Mouse (Mus musculus) liver, embryonic 15.5 days (tissue): ENCODE results near the gene Gramd2. TPM values are rescaled to one million over a fixed set of nuclear protein-coding genes. Genes with fewer than 3 reads are reported as not detected.

Experiments used
- ATAC-seq: fragments of 200-750 bp; cut with Nextera tagmentation; 2 replicates; pipeline ENCODE4 v1.8.0; 2017; ENCODE audit warnings: moderate number of reproducible peaks, mild to moderate bottlenecking, moderate library complexity; ENCODE audit not compliant: insufficient read depth
- H3K27ac ChIP-seq: fragments of 300-500 bp; sonication (generic); replicated peaks from 2 replicates; pipeline ENCODE4 v1.5.1; 2015; ENCODE audit warnings: mild to moderate bottlenecking, inconsistent platforms
- H3K27me3 ChIP-seq: fragments of 300-500 bp; sonication (generic); 2 replicates; pipeline ENCODE4 v1.6.1; 2015; ENCODE audit warnings: mild to moderate bottlenecking, inconsistent platforms
- H3K36me3 ChIP-seq: fragments of 300-500 bp; sonication (generic); replicated peaks from 2 replicates; pipeline ENCODE4 v1.6.1; 2015; ENCODE audit warnings: moderate library complexity, mild to moderate bottlenecking, inconsistent platforms
- H3K4me1 ChIP-seq: fragments of 300-500 bp; sonication (generic); replicated peaks from 2 replicates; pipeline ENCODE4 v1.6.1; 2015; ENCODE audit warnings: inconsistent platforms
- H3K4me2 ChIP-seq: fragments of 300-500 bp; sonication (generic); 2 replicates; pipeline ENCODE4 v1.6.1; 2015; ENCODE audit warnings: moderate library complexity, mild to moderate bottlenecking, inconsistent platforms
- H3K4me3 ChIP-seq: fragments of 300-500 bp; sonication (generic); replicated peaks from 2 replicates; pipeline ENCODE4 v1.5.1; 2015; ENCODE audit warnings: mild to moderate bottlenecking, inconsistent platforms
- H3K9ac ChIP-seq: fragments of 300-500 bp; sonication (generic); 2 replicates; pipeline ENCODE4 v1.6.1; 2015; ENCODE audit warnings: moderate library complexity, mild to moderate bottlenecking, inconsistent platforms
- H3K9me3 ChIP-seq: fragments of 300-500 bp; sonication (generic); replicated peaks from 2 replicates; pipeline ENCODE4 v1.6.1; 2016; ENCODE audit warnings: inconsistent platforms
- WGBS: fragments of 180-500 bp; shearing (Covaris S2); methylation state at CpG from one replicate; pipeline ENCODE4 v1.1.7; 2015; ENCODE audit warnings: mixed read lengths; ENCODE audit not compliant: insufficient replicate concordance; 5-methylcytosine and 5-hydroxymethylcytosine counted together
- polyA plus RNA-seq: library from polyadenylated mRNA; unstranded; fragments of >200 nt; fragmentation: Nextera tagmentation; extraction: Ambion mirVana; gene quantifications from 2 replicates; pipeline ENCODE4 v1.2.1, GENCODE M21; 2015

Gramd2 gene
- polyA plus RNA-seq, 1 experiment from 2014 or later: 0.17 TPM

DNA sequence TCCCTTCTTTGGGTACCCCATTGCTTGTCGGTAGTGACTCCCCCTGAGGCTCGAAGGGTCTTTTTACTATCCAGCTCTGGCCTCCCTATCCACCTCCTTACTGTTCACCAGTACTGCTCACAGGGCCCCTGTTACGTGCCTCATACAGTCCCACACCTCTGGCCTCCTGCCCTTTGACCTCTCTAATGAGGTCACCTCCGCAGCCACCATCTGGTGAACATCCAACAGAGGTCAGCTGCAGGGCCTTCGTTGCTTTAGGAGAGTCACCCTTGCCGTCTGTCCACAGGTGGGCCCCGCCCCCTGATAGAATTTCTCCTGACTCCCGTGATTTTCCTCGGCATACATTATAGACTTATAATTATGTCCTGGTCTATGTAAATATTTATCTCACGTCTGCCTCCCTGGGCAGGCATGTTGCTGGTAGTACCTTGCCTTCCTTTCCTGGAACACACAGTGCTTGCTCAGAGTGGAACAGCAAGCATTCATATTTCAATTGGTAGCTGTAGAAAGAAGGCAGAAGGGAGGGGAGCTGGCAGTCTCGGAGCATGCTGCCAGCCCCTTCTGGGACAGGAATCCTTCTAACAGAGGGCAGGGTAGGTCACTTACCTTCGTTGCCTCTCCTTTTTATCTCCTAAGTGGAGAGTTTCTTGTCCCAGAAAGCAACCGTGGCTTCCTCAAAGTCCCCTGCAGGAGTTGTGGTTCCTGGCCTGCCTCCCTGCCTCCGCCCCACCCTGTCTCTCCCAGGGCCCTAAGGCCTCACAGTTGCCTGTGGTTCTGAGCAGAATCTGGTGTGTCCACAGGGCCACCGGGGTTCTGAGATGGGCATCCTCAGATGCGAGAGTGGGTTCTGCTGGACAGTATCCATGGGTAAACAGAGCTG is 14.9 kb downstream of the Gramd2 start:
- Histone ChIP-seq H3K36me3 (no peaks in the 10 kb centered on the region), H3K27ac (no peak overlapping the region), H3K9me3 (no peaks in the 10 kb centered on the region), H3K9ac (no peak overlapping the region), H3K4me3 (no peak overlapping the region), H3K4me2 (no peak overlapping the region), H3K4me1 (no peaks in the 10 kb centered on the region), H3K27me3 (peaks cover 75% of the 10 kb centered on the region)
- 50% methylated on average over 16 of the region's 16 CpGs for WGBS
- no peak for ATAC-seq

DNA sequence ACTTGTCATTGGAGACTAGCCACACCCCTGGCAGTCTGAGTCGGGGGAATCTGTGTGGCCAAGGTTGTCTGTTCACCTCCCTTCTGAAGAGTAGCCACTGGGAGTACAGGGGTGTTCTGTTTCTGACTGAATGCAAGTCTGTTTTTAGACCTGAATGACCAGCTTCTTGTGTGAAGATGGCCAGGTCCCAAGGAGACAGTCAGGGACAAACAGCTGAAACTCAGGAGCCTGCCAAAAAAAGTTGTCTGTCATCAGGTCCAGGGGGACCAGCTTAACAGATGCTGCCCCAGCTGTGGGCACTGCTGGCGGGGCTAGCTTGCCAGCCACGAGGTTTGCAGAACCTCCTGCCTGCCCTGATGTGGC is 15.5 kb downstream of the Gramd2 start:
- Histone ChIP-seq H3K27ac (no peak overlapping the region), H3K4me1 (no peaks in the 10 kb centered on the region), H3K36me3 (no peaks in the 10 kb centered on the region), H3K27me3 (peaks cover 76% of the 10 kb centered on the region), H3K9ac (no peak overlapping the region), H3K4me2 (no peak overlapping the region), H3K4me3 (no peak overlapping the region), H3K9me3 (no peaks in the 10 kb centered on the region)
- no peak for ATAC-seq
- 29% methylated on average over 3 of the region's 3 CpGs for WGBS

DNA sequence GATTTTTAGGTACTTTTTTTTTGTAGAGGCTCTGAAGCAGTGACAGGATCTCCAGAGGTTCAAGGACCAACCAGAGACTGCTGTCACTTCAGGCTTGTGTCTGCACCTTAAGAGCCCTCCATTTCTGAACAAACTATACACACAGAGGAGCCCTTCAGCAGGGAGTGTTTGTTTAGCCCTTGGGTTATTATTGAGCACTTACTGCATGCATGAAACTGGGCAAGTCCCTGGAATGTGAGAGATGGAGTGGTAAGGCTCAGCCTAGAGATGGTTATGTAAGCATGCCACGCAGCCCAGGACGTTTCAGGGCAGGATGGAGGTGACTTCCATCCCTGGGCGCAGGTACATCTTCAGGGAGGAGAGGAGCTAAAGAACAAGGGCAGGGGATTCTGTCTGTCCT is 16.4 kb downstream of the Gramd2 start:
- no peak overlapping the region for H3K4me2 ChIP-seq
- H3K27me3 ChIP-seq: peaks cover 75% of the 10 kb centered on the region
- no peaks in the 10 kb centered on the region for H3K4me1 ChIP-seq
- no peaks in the 10 kb centered on the region for H3K36me3 ChIP-seq
- ATAC-seq: no peak
- no peak overlapping the region for H3K4me3 ChIP-seq
- WGBS: 65% methylated on average over 3 of the region's 3 CpGs
- H3K9ac ChIP-seq: no peak overlapping the region
- H3K9me3 ChIP-seq: no peaks in the 10 kb centered on the region
- no peak overlapping the region for H3K27ac ChIP-seq

DNA sequence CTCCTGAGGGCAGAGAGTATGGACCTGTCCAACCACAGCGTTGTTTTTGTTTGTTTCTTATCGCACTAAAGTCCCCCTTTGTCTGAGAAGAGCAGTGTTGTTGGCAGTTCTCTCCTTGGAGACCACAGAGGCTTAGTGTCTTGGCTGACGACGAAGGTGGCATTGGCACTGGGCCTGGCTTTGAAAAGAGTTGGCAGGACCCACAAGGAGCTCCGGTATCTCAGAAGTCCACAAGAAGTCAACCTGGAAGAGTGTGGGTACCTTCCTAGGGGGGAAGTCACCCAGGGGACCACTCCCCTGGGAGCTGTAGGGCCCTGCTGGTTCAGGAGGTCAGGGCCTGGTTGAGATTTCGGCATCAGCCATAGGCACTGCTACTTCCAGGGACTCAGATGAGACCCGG is 21.1 kb downstream of the Gramd2 start:
- no peaks in the 10 kb centered on the region for H3K36me3 ChIP-seq
- H3K9ac ChIP-seq: no peak overlapping the region
- no peak for ATAC-seq
- no peak overlapping the region for H3K4me2 ChIP-seq
- H3K27me3 ChIP-seq: peaks cover 40% of the 10 kb centered on the region
- H3K27ac ChIP-seq: no peak overlapping the region
- WGBS: 70% methylated on average over 7 of the region's 7 CpGs
- no peaks in the 10 kb centered on the region for H3K9me3 ChIP-seq
- no peaks in the 10 kb centered on the region for H3K4me1 ChIP-seq
- no peak overlapping the region for H3K4me3 ChIP-seq

DNA sequence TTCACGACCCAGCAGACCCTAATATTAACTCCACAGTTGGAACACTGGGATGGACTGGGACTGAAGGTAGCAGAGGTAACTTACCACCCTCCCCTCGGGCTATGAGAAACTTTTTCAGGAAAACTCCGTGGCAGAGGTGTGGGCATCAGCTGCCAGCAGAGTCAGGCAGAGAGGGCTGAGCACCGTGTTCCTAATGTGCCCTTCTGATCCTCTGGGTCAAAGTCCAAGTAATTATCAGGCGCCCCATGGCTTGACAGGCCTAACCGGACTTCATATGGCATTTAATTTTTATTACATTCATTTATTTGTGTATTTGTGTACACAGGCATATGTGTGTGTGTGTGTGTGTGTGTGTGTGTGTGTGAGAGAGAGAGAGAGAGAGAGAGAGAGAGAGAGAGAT is 23.2 kb downstream of the Gramd2 start:
- no peaks in the 10 kb centered on the region for H3K36me3 ChIP-seq
- H3K4me3 ChIP-seq: no peak overlapping the region
- WGBS: 61% methylated on average over 6 of the region's 6 CpGs
- H3K9me3 ChIP-seq: no peaks in the 10 kb centered on the region
- no peak overlapping the region for H3K27ac ChIP-seq
- no peak overlapping the region for H3K9ac ChIP-seq
- H3K27me3 ChIP-seq: peaks cover 24% of the 10 kb centered on the region
- H3K4me1 ChIP-seq: no peaks in the 10 kb centered on the region
- H3K4me2 ChIP-seq: no peak overlapping the region
- no peak for ATAC-seq

DNA sequence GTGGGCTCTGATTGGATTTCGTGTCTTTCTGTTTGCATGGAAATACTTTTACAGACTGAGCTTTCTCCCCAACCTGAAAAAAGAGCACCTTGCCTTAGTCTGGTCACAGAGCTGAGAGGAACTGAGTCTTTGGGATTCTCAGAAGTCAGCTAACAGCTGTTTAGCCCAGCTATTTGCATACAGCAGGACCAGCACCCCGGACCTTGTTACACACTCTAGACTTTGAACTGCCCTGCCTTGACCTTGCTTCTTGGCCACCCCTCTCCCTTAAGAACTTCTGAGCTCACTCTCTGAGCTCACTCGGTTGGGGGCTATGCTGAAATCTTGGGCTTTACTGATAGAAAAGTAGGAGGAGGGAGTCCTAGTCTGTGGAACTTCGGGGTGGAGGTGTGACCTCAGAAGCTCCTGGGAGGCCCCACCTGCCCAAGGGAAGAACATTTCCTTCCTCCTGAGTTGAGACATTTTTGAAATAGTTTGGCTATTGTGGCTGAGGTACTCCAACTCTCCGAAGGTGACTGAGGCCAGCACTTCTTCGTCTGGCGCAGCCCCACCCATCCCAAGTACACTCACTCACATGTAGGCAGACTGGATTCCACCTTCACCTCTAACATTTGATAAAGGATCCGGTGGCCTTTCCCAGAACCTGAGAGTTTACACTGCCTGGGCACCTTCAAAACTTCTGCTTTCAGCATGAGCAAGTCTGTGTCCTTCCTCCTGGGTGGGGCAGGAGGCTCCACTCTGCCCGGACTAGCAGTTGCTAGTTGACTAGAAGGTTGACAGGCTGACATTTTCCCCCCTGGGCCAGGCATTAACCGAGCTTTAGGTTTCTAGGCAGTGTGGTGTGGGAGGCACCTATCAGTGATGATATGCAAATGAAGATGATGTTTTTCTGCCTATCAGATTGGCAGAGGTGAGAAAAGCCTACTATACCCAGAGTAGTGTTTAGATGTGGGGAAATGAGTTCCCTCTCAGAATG is 27.2 kb downstream of the Gramd2 start:
- H3K36me3 ChIP-seq: no peaks in the 10 kb centered on the region
- H3K4me1 ChIP-seq: no peaks in the 10 kb centered on the region
- H3K4me2 ChIP-seq: no peak overlapping the region
- no peak overlapping the region for H3K4me3 ChIP-seq
- WGBS: 35% methylated on average over 10 of the region's 10 CpGs
- peaks cover 10% of the 10 kb centered on the region for H3K27me3 ChIP-seq
- H3K9ac ChIP-seq: no peak overlapping the region
- ATAC-seq: no peak
- no peak overlapping the region for H3K27ac ChIP-seq
- no peaks in the 10 kb centered on the region for H3K9me3 ChIP-seq

DNA sequence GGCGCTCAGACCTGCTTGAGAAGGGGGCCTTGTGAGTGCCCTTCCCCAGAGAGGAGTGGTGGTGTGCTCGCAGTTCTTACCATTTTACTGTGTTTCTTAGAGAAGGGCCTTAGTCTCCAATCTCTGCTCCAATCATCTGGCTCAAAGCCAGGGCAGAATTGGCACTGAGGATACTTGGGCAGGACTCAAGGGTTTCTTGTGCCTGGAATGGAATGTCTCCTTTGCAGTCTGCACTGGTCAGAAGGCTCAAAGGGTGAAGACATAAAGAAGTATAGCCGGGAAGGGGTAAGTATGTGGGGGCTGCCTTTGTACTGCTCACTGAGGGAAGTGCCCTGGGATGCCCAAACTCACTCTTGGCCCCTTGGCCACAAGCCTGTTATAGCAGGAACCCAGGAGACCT is 29.3 kb downstream of the Gramd2 start:
- Histone ChIP-seq H3K36me3 (no peaks in the 10 kb centered on the region), H3K9ac (no peak overlapping the region), H3K4me1 (no peaks in the 10 kb centered on the region), H3K27ac (no peak overlapping the region), H3K4me2 (no peak overlapping the region), H3K4me3 (no peak overlapping the region), H3K9me3 (no peaks in the 10 kb centered on the region), H3K27me3 (peaks cover 7% of the 10 kb centered on the region)
- 56% methylated on average over 3 of the region's 3 CpGs for WGBS
- no peak for ATAC-seq

DNA sequence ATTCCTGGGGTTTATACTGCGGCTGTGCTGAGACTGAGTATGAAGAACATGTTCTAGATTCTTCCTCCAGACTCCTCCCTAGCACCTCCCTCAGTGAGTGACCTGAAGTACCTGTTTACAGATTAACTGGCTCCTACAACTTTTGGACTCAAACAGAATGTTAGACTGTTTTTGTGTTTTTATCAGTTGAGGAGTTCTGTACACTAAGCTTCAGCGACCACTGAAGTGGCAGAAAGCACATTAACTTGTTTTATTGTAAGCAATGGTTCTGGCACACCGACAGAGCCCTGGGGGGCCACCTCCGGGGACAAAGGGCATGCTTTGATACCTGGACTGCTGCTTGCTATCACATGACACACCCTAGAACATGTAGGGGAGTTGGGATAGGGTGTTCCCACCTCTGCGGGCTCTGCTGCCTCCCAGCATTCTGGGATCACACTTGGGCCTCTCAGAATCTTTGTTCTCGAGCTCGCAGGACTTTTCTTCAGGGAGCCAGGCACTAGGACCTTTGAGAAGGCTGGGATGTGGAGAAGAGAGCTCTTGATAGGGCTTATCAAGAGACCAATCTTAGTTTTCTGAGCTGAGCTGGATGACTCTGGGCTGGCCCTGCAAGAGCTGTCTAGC is 36.4 kb downstream of the Gramd2 start:
- Histone ChIP-seq H3K9me3 (no peaks in the 10 kb centered on the region), H3K27ac (no peak overlapping the region), H3K4me2 (no peak overlapping the region), H3K36me3 (no peaks in the 10 kb centered on the region), H3K9ac (no peak overlapping the region), H3K4me3 (no peak overlapping the region), H3K4me1 (0 out of 2 replicates have a peak, but pooled peaks cover 5% of the 10 kb centered on the region), H3K27me3 (peaks cover 8% of the 10 kb centered on the region)
- no peak for ATAC-seq
- 57% methylated on average over 7 of the region's 7 CpGs for WGBS

DNA sequence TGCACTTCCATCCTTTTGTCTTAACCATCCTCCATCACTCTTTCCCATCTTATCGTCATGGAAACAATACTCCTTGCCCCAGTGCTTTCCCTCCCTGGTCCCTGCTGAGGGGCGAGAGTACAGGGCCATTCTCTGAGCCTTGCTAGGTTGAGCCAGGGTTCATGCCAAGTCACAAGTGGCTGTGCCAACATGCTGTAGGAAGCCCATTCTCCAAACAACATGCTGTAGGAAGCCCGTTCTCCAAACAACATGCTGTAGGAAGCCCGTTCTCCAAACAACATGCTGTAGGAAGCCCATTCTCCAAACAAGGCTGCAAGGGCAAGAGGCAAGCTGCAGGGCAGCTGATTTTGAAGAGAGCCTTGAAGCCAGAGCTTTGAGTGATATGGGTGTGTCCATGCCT is 38.3 kb downstream of the Gramd2 start:
- Histone ChIP-seq H3K4me2 (no peak overlapping the region), H3K9me3 (no peaks in the 10 kb centered on the region), H3K4me1 (peaks cover 6% of the 10 kb centered on the region; the same call in 1 of the 2 replicates), H3K36me3 (no peaks in the 10 kb centered on the region), H3K27me3 (peaks cover 16% of the 10 kb centered on the region), H3K9ac (no peak overlapping the region), H3K27ac (no peak overlapping the region), H3K4me3 (no peak overlapping the region)
- no peak for ATAC-seq
- WGBS: 74% methylated on average over 4 of the region's 4 CpGs

DNA sequence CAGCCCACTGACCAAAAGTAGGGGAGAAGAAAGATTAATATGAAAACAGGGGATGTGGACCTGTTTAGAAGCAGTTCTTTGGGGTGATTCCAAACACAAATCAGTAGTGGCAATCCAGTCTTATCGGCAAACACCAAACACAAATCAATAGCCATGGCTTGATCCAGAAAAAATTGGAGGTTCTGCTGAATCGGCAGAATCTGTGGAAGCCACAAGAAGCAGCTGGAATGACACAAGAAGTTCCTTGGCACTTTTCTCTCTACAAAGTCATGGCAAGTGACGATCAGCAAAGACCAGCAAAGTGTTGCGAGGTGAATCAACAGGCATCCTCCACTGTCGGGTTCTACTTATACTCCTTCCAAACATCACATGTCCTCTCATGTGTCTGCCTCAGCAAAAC is 41.2 kb downstream of the Gramd2 start:
- Histone ChIP-seq H3K9ac (no peak overlapping the region), H3K9me3 (no peaks in the 10 kb centered on the region), H3K36me3 (no peaks in the 10 kb centered on the region), H3K27me3 (peaks cover 32% of the 10 kb centered on the region), H3K4me3 (no peak overlapping the region), H3K4me2 (no peak overlapping the region), H3K4me1 (peaks cover 8% of the 10 kb centered on the region; the same call in 1 of the 2 replicates), H3K27ac (no peak overlapping the region)
- no peak for ATAC-seq
- WGBS: 68% methylated on average over 5 of the region's 5 CpGs
